Mouse (Mus musculus) heart, adult 2 months (tissue): ENCODE measurements at regions not wholly inside any gene's neighbourhood (a gene's known extent, or its start where the extent isn't known, plus 50 kb on each side); places are given as distances from the start of the nearest gene placed in this dataset.

Experiments
- DNase-seq, 2 experiments: peaks; one replicate each; pipeline ENCODE4 v3.0.0; 2021
- H3K27ac ChIP-seq: fragments of 200-600 bp; 2 replicates; pipeline ENCODE4 v1.8.1; 2022
- H3K27me3 ChIP-seq: fragments of 200-500 bp; 2 replicates; pipeline ENCODE4 v1.6.1; 2012; ENCODE audit warnings: mild to moderate bottlenecking, low read length, inconsistent platforms, mixed read lengths; ENCODE audit not compliant: control insufficient read depth, insufficient read depth
- H3K36me3 ChIP-seq: fragments of 200-500 bp; 2 replicates; pipeline ENCODE4 v1.6.1; 2012; ENCODE audit warnings: low read length, inconsistent platforms; ENCODE audit not compliant: control insufficient read depth, insufficient read depth
- H3K4me1 ChIP-seq: fragments of 200-500 bp; 2 replicates; pipeline ENCODE4 v1.6.1; 2011; ENCODE audit warnings: low read length; ENCODE audit not compliant: control insufficient read depth, insufficient read depth
- H3K4me3 ChIP-seq: fragments of 200-600 bp; 2 replicates; pipeline ENCODE4 v1.8.1; 2022
- H3K79me2 ChIP-seq: fragments of 200-500 bp; replicated peaks from 2 replicates; pipeline ENCODE4 v1.6.1; 2012; ENCODE audit warnings: mild to moderate bottlenecking, inconsistent platforms, low read length, moderate library complexity, mixed read lengths; ENCODE audit not compliant: control insufficient read depth, insufficient read depth
- H3K9ac ChIP-seq: fragments of 200-500 bp; 2 replicates; pipeline ENCODE4 v1.6.1; 2012; ENCODE audit warnings: low read depth, mild to moderate bottlenecking, control low read depth, inconsistent platforms, low read length, mixed read lengths
- CTCF ChIP-seq: fragments of 200-600 bp; IDR thresholded peaks from 2 replicates; pipeline ENCODE4 v1.8.1; 2022; ENCODE audit warnings: antibody characterized with exemption, mild to moderate bottlenecking, moderate library complexity
- EP300 ChIP-seq: fragments of 200-500 bp; IDR thresholded peaks from 2 replicates; pipeline ENCODE4 v1.6.1; 2011; ENCODE audit warnings: low read depth, low read length, control low read depth; ENCODE audit not compliant: insufficient read depth
- POLR2A ChIP-seq: fragments of 200-500 bp; IDR thresholded peaks from 2 replicates; pipeline ENCODE4 v1.6.1; 2011; ENCODE audit warnings: mild to moderate bottlenecking, low read depth, low read length, control low read depth; ENCODE audit not compliant: insufficient read depth
- WGBS: fragments of 180-500 bp; shearing (Covaris S2); methylation state at CpG from one replicate; pipeline ENCODE4 v1.1.7; 2018; 5-methylcytosine and 5-hydroxymethylcytosine counted together
- intact Hi-C: fragments of 180-260 bp; cut with DNase I; formaldehyde crosslinking; loops from one replicate; pipeline ENCODE4 v1.15.1; 2025

- intact Hi-C loops: no loop called here
- TF ChIP-seq EP300: no peak
- TF ChIP-seq CTCF: no peak
- TF ChIP-seq POLR2A: no peak
These were observed 80.8 kb downstream of the Gm10192 start for GRCm38 (mm10) chr4:97101911-97102751.

DNA sequence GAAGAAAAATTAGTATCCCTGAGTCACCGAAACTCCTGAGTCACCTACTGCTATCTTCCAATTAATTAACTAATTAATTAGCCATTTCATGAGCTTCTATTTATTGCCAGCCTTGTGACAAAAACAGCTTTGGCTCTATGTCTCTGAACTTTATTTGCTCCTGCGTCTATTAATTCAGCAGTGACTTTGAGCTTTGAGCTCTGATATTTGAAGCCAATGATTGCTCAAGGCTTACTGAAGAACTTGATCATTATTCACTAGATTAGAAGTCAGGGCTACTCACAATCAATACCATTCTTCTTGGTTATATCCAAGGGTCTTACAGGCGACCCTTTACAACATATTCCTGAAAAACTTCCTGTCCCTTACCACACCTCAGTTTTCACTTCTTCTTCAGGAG is 83.2 kb downstream of the Gm10192 start:
- TF ChIP-seq POLR2A: no peak
- no peak for TF ChIP-seq EP300
- no peak for TF ChIP-seq CTCF
- WGBS: 74% methylated on average over 3 of the region's 3 CpGs
- Histone ChIP-seq H3K79me2 (no peaks in the 10 kb centered on the region), H3K4me3 (no peak overlapping the region), H3K4me1 (no peaks in the 10 kb centered on the region), H3K27ac (no peak overlapping the region), H3K27me3 (no peaks in the 10 kb centered on the region), H3K36me3 (no peaks in the 10 kb centered on the region), H3K9ac (no peak overlapping the region)
- no peak for DNase-seq
- intact Hi-C loops: no loop called here

More at GRCm38 (mm10) chr4:97101911-97102751, 80.8 kb downstream of the Gm10192 start:
- no peaks in the 10 kb centered on the region for H3K79me2 ChIP-seq
- no peak overlapping the region for H3K27ac ChIP-seq
- no peaks in the 10 kb centered on the region for H3K4me1 ChIP-seq
- no peak for DNase-seq
- H3K4me3 ChIP-seq: no peak overlapping the region
- H3K36me3 ChIP-seq: no peaks in the 10 kb centered on the region
- no peaks in the 10 kb centered on the region for H3K27me3 ChIP-seq
- H3K9ac ChIP-seq: no peak overlapping the region

- DNase-seq: no peak
- TF ChIP-seq EP300 (no peak), POLR2A (no peak), CTCF (no peak)
- intact Hi-C loops: no loop called here
- Histone ChIP-seq H3K79me2 (no peaks in the 10 kb centered on the region), H3K9ac (no peak overlapping the region), H3K27ac (no peak overlapping the region), H3K4me1 (no peaks in the 10 kb centered on the region), H3K36me3 (no peaks in the 10 kb centered on the region), H3K4me3 (no peak overlapping the region), H3K27me3 (no peaks in the 10 kb centered on the region)
- 77% methylated on average over 3 of the region's 3 CpGs for WGBS
These were observed 89.4 kb downstream of the Gm10192 start for GRCm38 (mm10) chr4:97093576-97093975.

- H3K79me2 ChIP-seq: no peaks in the 10 kb centered on the region
- WGBS: 81% methylated on average over 6 of the region's 6 CpGs
These were observed 132.2 kb downstream of the Gm10192 start for GRCm38 (mm10) chr4:97050735-97051134.

GRCm38 (mm10) chr4:97049045-97049674 is 133.8 kb downstream of the Gm10192 start:
- Histone ChIP-seq H3K36me3 (no peaks in the 10 kb centered on the region), H3K79me2 (no peaks in the 10 kb centered on the region), H3K4me1 (no peaks in the 10 kb centered on the region), H3K27ac (no peak overlapping the region), H3K27me3 (no peaks in the 10 kb centered on the region), H3K9ac (no peak overlapping the region), H3K4me3 (no peak overlapping the region)
- intact Hi-C loops: no loop called here
- DNase-seq: no peak
- TF ChIP-seq POLR2A (no peak), CTCF (no peak), EP300 (no peak)
- 78% methylated on average over 4 of the region's 4 CpGs for WGBS

More at GRCm38 (mm10) chr4:97050735-97051134, 132.2 kb downstream of the Gm10192 start:
- Histone ChIP-seq H3K27ac (no peak overlapping the region), H3K9ac (no peak overlapping the region), H3K27me3 (no peaks in the 10 kb centered on the region), H3K36me3 (no peaks in the 10 kb centered on the region), H3K4me3 (no peak overlapping the region), H3K4me1 (no peaks in the 10 kb centered on the region)
- TF ChIP-seq CTCF (no peak), POLR2A (no peak), EP300 (no peak)
- intact Hi-C loops: no loop called here
- no peak for DNase-seq

DNA sequence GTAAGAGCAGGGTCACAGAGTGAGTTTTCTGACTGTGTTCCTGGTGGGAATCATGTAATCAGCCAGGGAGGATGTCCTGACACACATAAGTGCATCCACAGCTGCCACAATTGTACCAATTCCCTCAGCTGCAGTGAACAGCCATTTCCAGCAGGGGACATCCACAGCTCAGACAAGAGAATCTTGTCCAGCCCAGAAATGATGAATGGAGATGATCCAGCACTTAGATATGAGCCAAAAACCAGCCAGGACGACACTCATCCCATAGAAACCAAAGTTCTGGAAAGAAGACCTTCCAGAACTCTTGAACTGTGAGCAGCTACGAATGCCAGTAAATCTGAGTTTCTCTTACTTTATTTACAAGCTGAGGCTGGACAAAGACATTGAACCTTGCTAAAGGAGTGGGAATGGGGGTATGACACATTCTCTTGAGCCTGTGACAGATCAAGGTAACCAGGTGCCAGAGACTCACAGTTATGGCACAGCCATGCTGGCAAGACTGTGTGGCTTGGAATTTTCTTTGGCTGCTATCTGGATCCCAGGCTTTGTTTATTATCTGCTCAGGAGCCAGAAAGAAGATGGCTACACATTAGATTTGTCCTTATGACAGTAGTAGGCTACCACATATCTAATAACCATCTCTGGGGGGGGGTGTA is 145.1 kb downstream of the Gm10192 start:
- no peaks in the 10 kb centered on the region for H3K36me3 ChIP-seq
- H3K79me2 ChIP-seq: no peaks in the 10 kb centered on the region
- TF ChIP-seq CTCF (peak; percentile 77), EP300 (0 out of 2 replicates have a peak, but pooled peaks have one; percentile 22), POLR2A (no peak)
- peak; percentile 4 to 17 for DNase-seq
- intact Hi-C loops: loop anchor here (5.0 kb wide), 1 partner anchor 709 kb away; no protein-coding TSS in a partner anchor
- H3K4me3 ChIP-seq: no peak overlapping the region
- H3K27me3 ChIP-seq: no peaks in the 10 kb centered on the region
- no peak overlapping the region for H3K27ac ChIP-seq
- H3K4me1 ChIP-seq: no peaks in the 10 kb centered on the region; the same call in 1 of the 2 replicates
- WGBS: 29% methylated on average over 2 of the region's 2 CpGs
- no peak overlapping the region for H3K9ac ChIP-seq
